Comparison of ENCODE assay signal across 8 mouse cellular contexts in genomic region chr11:82914711-82915352, GRCm38 (mm10). TPM values are rescaled to one million over a fixed set of nuclear protein-coding genes. Genes with fewer than 3 reads are reported as not detected.
DNase-seq lines count a peak whose midpoint lies in the region; ATAC-seq lines count a peak whose summit lies in the region.

No protein-coding gene starts in this region.

- 0 out of 2 replicates have a peak, but pooled peaks cover 3% of the 10 kb centered on the region for H3K27me3 ChIP-seq in intestine, embryonic 16.5 days (replicated peaks; ENCODE audit: control insufficient read depth, insufficient read depth, low read length)
- peaks cover 46% of the 10 kb centered on the region for H3K27me3 ChIP-seq in limb, embryonic 10.5 days (ENCODE audit: low read depth, poor library complexity, severe bottlenecking)
- peaks cover 41% of the 10 kb centered on the region for H3K27me3 ChIP-seq in midbrain, embryonic 12.5 days

- ATAC-seq in granulocyte monocyte progenitor cell, adult 5-6 weeks (replicated peaks; ENCODE audit: poor library complexity, severe bottlenecking): peak; percentile 86
- ATAC-seq in intestine, embryonic 16.5 days: peak; percentile 46; the same call in 1 of the 2 replicates
- ATAC-seq in midbrain, embryonic 12.5 days (ENCODE audit: low FRiP score, low read depth): no peak

- no peaks in the 10 kb centered on the region for H3K9me3 ChIP-seq in intestine, embryonic 16.5 days (ENCODE audit: control insufficient read depth, low read length)
- no peaks in the 10 kb centered on the region for H3K9me3 ChIP-seq in limb, embryonic 10.5 days (replicated peaks)
- no peaks in the 10 kb centered on the region for H3K9me3 ChIP-seq in midbrain, embryonic 12.5 days

- peak overlapping the region; percentile 34 for H3K4me2 ChIP-seq in intestine, embryonic 16.5 days (ENCODE audit: low read depth, low read length)
- H3K4me2 ChIP-seq in midbrain, embryonic 12.5 days (replicated peaks): peak overlapping the region; percentile 42

- H3K4me1 ChIP-seq in intestine, embryonic 16.5 days (ENCODE audit: control insufficient read depth, insufficient read depth, low read length): no peaks in the 10 kb centered on the region
- no peaks in the 10 kb centered on the region for H3K4me1 ChIP-seq in limb, embryonic 10.5 days
- H3K4me1 ChIP-seq in midbrain, embryonic 12.5 days: no peaks in the 10 kb centered on the region

- WGBS in intestine, embryonic 16.5 days: 7% methylated on average over 16 of the region's 16 CpGs
- 10% methylated on average over 16 of the region's 16 CpGs for WGBS in limb, embryonic 10.5 days
- 8% methylated on average over 16 of the region's 16 CpGs for WGBS in midbrain, embryonic 12.5 days

- H3K4me3 ChIP-seq in intestine, embryonic 16.5 days (ENCODE audit: low read length): peak overlapping the region; percentile 2; the same call in 1 of the 2 replicates
- peak overlapping the region; percentile 27 for H3K4me3 ChIP-seq in limb, embryonic 10.5 days
- peak overlapping the region; percentile 7; the same call in 1 of the 2 replicates for H3K4me3 ChIP-seq in midbrain, embryonic 12.5 days

- no peaks in the 10 kb centered on the region for H3K36me3 ChIP-seq in intestine, embryonic 16.5 days (ENCODE audit: control insufficient read depth, insufficient read depth, low read length)
- no peaks in the 10 kb centered on the region for H3K36me3 ChIP-seq in limb, embryonic 10.5 days
- H3K36me3 ChIP-seq in midbrain, embryonic 12.5 days: no peaks in the 10 kb centered on the region

- no peak overlapping the region for H3K9ac ChIP-seq in intestine, embryonic 16.5 days (ENCODE audit: low read depth, low read length)
- no peak overlapping the region for H3K9ac ChIP-seq in midbrain, embryonic 12.5 days (replicated peaks)

- no peak overlapping the region for H3K27ac ChIP-seq in intestine, embryonic 16.5 days (ENCODE audit: low read length)
- H3K27ac ChIP-seq in limb, embryonic 10.5 days: no peak overlapping the region
- H3K27ac ChIP-seq in midbrain, embryonic 12.5 days (replicated peaks): no peak overlapping the region

- DNase-seq in layer of hippocampus, adult 11-12 months (ENCODE audit: low spot score): peak; percentile 58
- no peak for DNase-seq in layer of hippocampus, adult 9-11 months
- peak; percentile 93 for DNase-seq in embryo, embryonic 10 days (ENCODE audit: low spot score)
- DNase-seq in limb, embryonic 10.5 days (ENCODE audit: low spot score): peak; percentile 92
- DNase-seq in spleen, adult 12 weeks (ENCODE audit: low spot score): peak; percentile 60

RNA-seq across cellular contexts. Expression of gene Unc45b, which starts 4.5 kb away (rescaled TPM):
- not detected in 2 replicates for total RNA-seq in granulocyte monocyte progenitor cell, adult 5-6 weeks (2014; fragmentation: Nextera tagmentation)
- not detected in 2 replicates for total RNA-seq in granulocyte monocyte progenitor cell, adult 5-6 weeks (2017)
- polyA plus RNA-seq in intestine, embryonic 16.5 days (2015; fragmentation: Nextera tagmentation; extraction: Ambion mirVana): 2.3 and 2.6 TPM in 2 replicates
- 0.73 and 1.4 TPM in 2 replicates for polyA plus RNA-seq in limb, embryonic 10.5 days (2016; fragmentation: Nextera tagmentation; extraction: Ambion mirVana)
- 0.89 and 0.93 TPM in 2 replicates for polyA plus RNA-seq in midbrain, embryonic 12.5 days (2016; fragmentation: Nextera tagmentation; extraction: Ambion mirVana)

RNA-seq across cellular contexts. Expression of gene Nle1, which starts 6.6 kb away (rescaled TPM):
- 36.8 and 41.7 TPM in 2 replicates for total RNA-seq in granulocyte monocyte progenitor cell, adult 5-6 weeks (2014; fragmentation: Nextera tagmentation)
- 23.0 and 24.5 TPM in 2 replicates for total RNA-seq in granulocyte monocyte progenitor cell, adult 5-6 weeks (2017)
- polyA plus RNA-seq in intestine, embryonic 16.5 days (2015; fragmentation: Nextera tagmentation; extraction: Ambion mirVana): 25.8 and 31.2 TPM in 2 replicates
- polyA plus RNA-seq in limb, embryonic 10.5 days (2016; fragmentation: Nextera tagmentation; extraction: Ambion mirVana): 54.6 and 55.3 TPM in 2 replicates
- 33.8 and 33.9 TPM in 2 replicates for polyA plus RNA-seq in midbrain, embryonic 12.5 days (2016; fragmentation: Nextera tagmentation; extraction: Ambion mirVana)

RNA-seq across cellular contexts. Expression of gene Fndc8, which starts 22.9 kb away (rescaled TPM):
- not detected in 2 replicates for total RNA-seq in granulocyte monocyte progenitor cell, adult 5-6 weeks (2014; fragmentation: Nextera tagmentation)
- not detected in 2 replicates for total RNA-seq in granulocyte monocyte progenitor cell, adult 5-6 weeks (2017)
- 0.16 and 0.23 TPM in 2 replicates for polyA plus RNA-seq in intestine, embryonic 16.5 days (2015; fragmentation: Nextera tagmentation; extraction: Ambion mirVana)
- polyA plus RNA-seq in limb, embryonic 10.5 days (2016; fragmentation: Nextera tagmentation; extraction: Ambion mirVana): 0.18 and 0.35 TPM in 2 replicates
- polyA plus RNA-seq in midbrain, embryonic 12.5 days (2016; fragmentation: Nextera tagmentation; extraction: Ambion mirVana): 0.27 and 0.64 TPM in 2 replicates

RNA-seq across cellular contexts. Expression of gene Rad51d, which starts 24.4 kb away (rescaled TPM):
- total RNA-seq in granulocyte monocyte progenitor cell, adult 5-6 weeks (2014; fragmentation: Nextera tagmentation): 11.5 and 24.9 TPM in 2 replicates
- total RNA-seq in granulocyte monocyte progenitor cell, adult 5-6 weeks (2017): 15.3 and 18.2 TPM in 2 replicates
- polyA plus RNA-seq in intestine, embryonic 16.5 days (2015; fragmentation: Nextera tagmentation; extraction: Ambion mirVana): 13.9 and 15.0 TPM in 2 replicates
- 12.8 and 13.7 TPM in 2 replicates for polyA plus RNA-seq in limb, embryonic 10.5 days (2016; fragmentation: Nextera tagmentation; extraction: Ambion mirVana)
- polyA plus RNA-seq in midbrain, embryonic 12.5 days (2016; fragmentation: Nextera tagmentation; extraction: Ambion mirVana): 12.8 and 14.1 TPM in 2 replicates

RNA-seq across cellular contexts. Expression of gene Slfn5, which starts 36.3 kb away (rescaled TPM):
- 1.7 TPM in 1 of 2 replicates, not detected in the other for total RNA-seq in granulocyte monocyte progenitor cell, adult 5-6 weeks (2014; fragmentation: Nextera tagmentation)
- total RNA-seq in granulocyte monocyte progenitor cell, adult 5-6 weeks (2017): 0.82 and 3.3 TPM in 2 replicates
- 1.5 and 1.8 TPM in 2 replicates for polyA plus RNA-seq in intestine, embryonic 16.5 days (2015; fragmentation: Nextera tagmentation; extraction: Ambion mirVana)
- 0.31 and 0.46 TPM in 2 replicates for polyA plus RNA-seq in limb, embryonic 10.5 days (2016; fragmentation: Nextera tagmentation; extraction: Ambion mirVana)
- 0.80 and 0.83 TPM in 2 replicates for polyA plus RNA-seq in midbrain, embryonic 12.5 days (2016; fragmentation: Nextera tagmentation; extraction: Ambion mirVana)
